Mouse (Mus musculus) erythroblast, embryonic 14.5 days (primary cell): ENCODE data around the gene Dlgap5. TPM values are rescaled to one million over a fixed set of nuclear protein-coding genes. Genes with fewer than 3 reads are reported as not detected.

Experiments
- H3K27me3 ChIP-seq: 2 replicates; pipeline ENCODE4 v1.6.1; 2012; ENCODE audit warnings: inconsistent platforms; ENCODE audit not compliant: control insufficient read depth
- H3K36me3 ChIP-seq: 2 replicates; pipeline ENCODE4 v1.6.1; 2012; ENCODE audit warnings: mild to moderate bottlenecking, inconsistent platforms; ENCODE audit not compliant: control insufficient read depth
- H3K4me1 ChIP-seq: 2 replicates; pipeline ENCODE4 v1.6.1; 2012; ENCODE audit warnings: inconsistent platforms; ENCODE audit not compliant: control insufficient read depth
- H3K4me3 ChIP-seq: replicated peaks from 2 replicates; pipeline ENCODE3; 2012; ENCODE audit warnings: moderate library complexity, mild to moderate bottlenecking, inconsistent platforms
- H3K9me3 ChIP-seq: 2 replicates; pipeline ENCODE4 v1.6.1; 2012; ENCODE audit warnings: low read length, inconsistent platforms, mixed read lengths; ENCODE audit not compliant: control insufficient read depth
- GATA1 ChIP-seq: IDR thresholded peaks from 2 replicates; pipeline ENCODE4 v1.6.1; 2012; ENCODE audit warnings: low read length, inconsistent platforms, mixed read lengths
- TAL1 ChIP-seq: IDR thresholded peaks from 3 replicates; pipeline ENCODE4 v1.6.1; 2012; ENCODE audit warnings: low read length, inconsistent platforms, mixed read lengths
- polyA plus RNA-seq: library from polyadenylated mRNA; stranded (reverse); fragments of >175 nt; gene quantifications from 2 replicates; pipeline ENCODE4 v1.2.3, GENCODE M21; 2012

Dlgap5 gene
- polyA plus RNA-seq, 1 experiment, result 2.1 TPM

GRCm38 (mm10) chr14:47417346-47417745 is 861 bp downstream of the Dlgap5 start:
- Histone ChIP-seq H3K9me3 (no peaks in the 10 kb centered on the region), H3K4me3 (peak overlapping the region; percentile 92), H3K36me3 (peaks cover 51% of the 10 kb centered on the region), H3K27me3 (no peaks in the 10 kb centered on the region), H3K4me1 (peaks cover 44% of the 10 kb centered on the region)
- TF ChIP-seq GATA1 (no peak), TAL1 (no peak)

GRCm38 (mm10) chr14:47406000-47406399 is 12.2 kb downstream of the Dlgap5 start:
- TF ChIP-seq TAL1 (no peak), GATA1 (no peak)
- peaks cover 100% of the 10 kb centered on the region for H3K36me3 ChIP-seq
- H3K4me3 ChIP-seq, result no peak overlapping the region

GRCm38 (mm10) chr14:47402735-47403134 is 15.5 kb downstream of the Dlgap5 start:
- Histone ChIP-seq H3K4me1 (no peaks in the 10 kb centered on the region; the same call in 1 of the 2 replicates), H3K9me3 (no peaks in the 10 kb centered on the region), H3K27me3 (no peaks in the 10 kb centered on the region), H3K4me3 (no peak overlapping the region), H3K36me3 (peaks cover 97% of the 10 kb centered on the region)
- TF ChIP-seq TAL1 (no peak), GATA1 (no peak)

More at GRCm38 (mm10) chr14:47406000-47406399, 12.2 kb downstream of the Dlgap5 start:
- no peaks in the 10 kb centered on the region for H3K27me3 ChIP-seq
- no peaks in the 10 kb centered on the region; the same call in 1 of the 2 replicates for H3K4me1 ChIP-seq
- no peaks in the 10 kb centered on the region for H3K9me3 ChIP-seq

- H3K4me3 ChIP-seq, result no peak overlapping the region
- TF ChIP-seq TAL1, result no peak
- TF ChIP-seq GATA1, result no peak
Observed at GRCm38 (mm10) chr14:47396165-47396652, 22.0 kb downstream of the Dlgap5 start.

GRCm38 (mm10) chr14:47395462-47396026 is 22.7 kb downstream of the Dlgap5 start:
- no peaks in the 10 kb centered on the region for H3K9me3 ChIP-seq
- H3K36me3 ChIP-seq, result peaks cover 98% of the 10 kb centered on the region
- TF ChIP-seq TAL1 (no peak), GATA1 (no peak)
- H3K4me1 ChIP-seq, result peaks cover 2% of the 10 kb centered on the region; the same call in 1 of the 2 replicates
- H3K4me3 ChIP-seq, result no peak overlapping the region
- no peaks in the 10 kb centered on the region for H3K27me3 ChIP-seq

More at GRCm38 (mm10) chr14:47396165-47396652, 22.0 kb downstream of the Dlgap5 start:
- Histone ChIP-seq H3K36me3 (peaks cover 97% of the 10 kb centered on the region), H3K9me3 (no peaks in the 10 kb centered on the region), H3K27me3 (no peaks in the 10 kb centered on the region), H3K4me1 (peaks cover 2% of the 10 kb centered on the region; the same call in 1 of the 2 replicates)

- no peaks in the 10 kb centered on the region for H3K9me3 ChIP-seq
- peaks cover 2% of the 10 kb centered on the region; the same call in 1 of the 2 replicates for H3K4me1 ChIP-seq
- peaks cover 98% of the 10 kb centered on the region for H3K36me3 ChIP-seq
- no peak overlapping the region for H3K4me3 ChIP-seq
- TF ChIP-seq TAL1, result no peak
- no peak for TF ChIP-seq GATA1
- no peaks in the 10 kb centered on the region for H3K27me3 ChIP-seq
Observed at GRCm38 (mm10) chr14:47395007-47395406, 23.2 kb downstream of the Dlgap5 start.

GRCm38 (mm10) chr14:47393354-47394094 is 24.7 kb downstream of the Dlgap5 start:
- Histone ChIP-seq H3K4me1 (peaks cover 2% of the 10 kb centered on the region; the same call in 1 of the 2 replicates), H3K36me3 (peaks cover 100% of the 10 kb centered on the region), H3K4me3 (no peak overlapping the region), H3K27me3 (no peaks in the 10 kb centered on the region), H3K9me3 (no peaks in the 10 kb centered on the region)
- TF ChIP-seq GATA1, result no peak

GRCm38 (mm10) chr14:47386125-47386524 is 32.1 kb downstream of the Dlgap5 start:
- Histone ChIP-seq H3K4me3 (no peak overlapping the region), H3K27me3 (no peaks in the 10 kb centered on the region), H3K36me3 (peaks cover 89% of the 10 kb centered on the region), H3K4me1 (no peaks in the 10 kb centered on the region), H3K9me3 (no peaks in the 10 kb centered on the region)
- TF ChIP-seq TAL1 (no peak), GATA1 (no peak)

GRCm38 (mm10) chr14:47384653-47385052 is 33.6 kb downstream of the Dlgap5 start:
- no peaks in the 10 kb centered on the region for H3K4me1 ChIP-seq
- no peak overlapping the region for H3K4me3 ChIP-seq
- TF ChIP-seq TAL1, result no peak
- no peak for TF ChIP-seq GATA1
- H3K9me3 ChIP-seq, result no peaks in the 10 kb centered on the region
- H3K27me3 ChIP-seq, result no peaks in the 10 kb centered on the region
- peaks cover 75% of the 10 kb centered on the region for H3K36me3 ChIP-seq
